Mouse (Mus musculus) cerebellum, postnatal 36 days (tissue): ENCODE data around the gene Prkn.
A peak's percentile ranks its signal among the peaks of the same experiment; 100 is the strongest.

Experiments used
- DNase-seq, 2 experiments: peaks; one replicate each; pipeline ENCODE4 v3.0.0; 2021 to 2022; ENCODE audit warnings: mixed read lengths in 2 of 2

Gene Prkn

DNA sequence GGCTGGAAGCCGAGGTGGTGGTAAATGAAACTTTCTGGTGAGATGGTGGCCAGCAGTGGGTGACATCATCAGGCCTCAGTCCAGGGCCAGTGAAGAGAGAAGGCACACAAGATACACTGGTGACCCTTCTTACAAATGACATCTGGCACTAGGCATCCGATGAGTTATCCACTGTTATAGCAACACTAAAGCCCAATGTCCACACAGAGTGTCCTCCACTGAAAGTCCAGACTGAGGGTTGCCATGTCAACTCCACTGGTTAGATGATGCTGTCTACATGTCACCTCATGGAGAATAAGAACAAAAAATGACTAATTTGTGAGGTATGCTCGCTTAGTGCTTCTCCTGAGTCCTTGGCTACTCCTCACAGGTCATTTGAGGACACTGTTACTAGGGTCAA lies 1210.8 kb downstream of the Prkn start:
- no peak for DNase-seq

DNA sequence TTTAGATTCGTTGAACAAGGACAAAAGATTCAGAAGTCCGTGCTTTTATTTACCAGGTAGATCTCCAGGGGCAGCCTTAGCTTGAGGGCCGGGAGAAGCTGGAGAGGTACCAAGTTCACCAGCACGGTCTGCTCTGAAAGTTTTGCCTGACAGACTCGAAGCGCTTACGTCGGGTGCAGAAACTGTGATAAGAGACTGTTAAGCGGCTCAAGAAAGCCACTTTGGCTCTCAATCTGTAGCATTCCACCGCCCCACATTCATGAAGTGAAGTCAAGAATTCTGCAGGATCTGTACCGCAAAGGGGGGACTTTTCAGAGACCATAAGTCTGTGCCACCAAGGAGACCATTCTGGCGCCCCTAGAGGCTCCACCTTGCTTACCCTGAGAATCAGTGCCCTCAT lies 1212.5 kb downstream of the Prkn start:
- no peak for DNase-seq

DNA sequence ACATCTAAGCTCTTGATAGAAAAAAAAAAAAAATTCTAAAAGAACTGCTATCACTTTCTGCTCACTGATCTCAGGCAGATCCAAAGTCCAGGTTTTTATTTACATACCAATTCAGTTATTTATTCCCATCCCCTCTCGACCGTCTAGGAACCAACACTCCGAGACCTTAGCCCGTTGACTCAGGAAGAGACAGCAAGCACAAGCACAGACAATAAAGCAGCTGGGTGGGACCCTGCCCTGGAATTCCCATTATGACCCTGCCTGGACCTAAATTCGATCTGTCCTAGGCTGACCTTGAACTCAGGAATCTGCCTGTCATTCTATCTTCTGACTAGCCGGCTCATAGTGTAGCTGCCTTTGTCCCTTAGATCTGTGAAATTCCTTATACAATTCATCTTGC lies 1218.9 kb downstream of the Prkn start:
- DNase-seq, result no peak

DNA sequence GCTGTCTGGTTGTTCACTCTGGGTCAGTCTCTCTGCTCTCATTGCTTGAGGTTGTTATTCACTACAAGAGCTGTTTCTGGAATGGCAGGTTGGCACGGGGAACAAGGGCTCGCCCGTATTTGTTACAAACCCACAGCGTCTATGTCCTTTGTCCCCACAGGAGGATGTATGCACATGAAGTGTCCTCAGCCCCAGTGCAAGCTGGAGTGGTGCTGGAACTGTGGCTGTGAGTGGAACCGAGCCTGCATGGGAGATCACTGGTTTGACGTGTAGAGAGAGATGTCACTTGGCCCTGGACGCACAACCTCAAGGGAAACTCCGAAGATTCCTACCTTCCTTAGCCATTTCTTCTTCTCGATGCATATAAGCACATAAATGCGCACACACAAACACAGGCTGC lies 1221.2 kb downstream of the Prkn start:
- no peak for DNase-seq

DNA sequence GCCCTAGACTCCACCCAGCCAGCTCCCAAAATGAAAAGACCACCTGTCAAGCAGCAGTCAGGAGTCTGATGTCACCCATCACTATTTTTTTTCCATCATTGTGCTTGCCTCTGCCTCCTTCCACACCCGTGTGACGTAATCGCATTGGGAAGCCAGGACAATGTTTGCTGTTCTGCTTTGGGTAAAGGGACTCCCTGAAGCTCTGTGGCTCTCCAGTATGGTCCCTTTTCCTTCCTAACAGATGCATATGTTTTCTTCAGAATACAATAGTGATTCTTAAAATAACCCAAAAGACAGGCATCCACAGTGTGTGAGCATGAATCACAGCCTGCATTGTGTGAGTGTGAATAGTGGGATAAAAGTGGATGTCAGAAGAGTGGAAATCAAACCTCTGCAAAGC lies 1222.7 kb downstream of the Prkn start:
- no peak for DNase-seq

DNA sequence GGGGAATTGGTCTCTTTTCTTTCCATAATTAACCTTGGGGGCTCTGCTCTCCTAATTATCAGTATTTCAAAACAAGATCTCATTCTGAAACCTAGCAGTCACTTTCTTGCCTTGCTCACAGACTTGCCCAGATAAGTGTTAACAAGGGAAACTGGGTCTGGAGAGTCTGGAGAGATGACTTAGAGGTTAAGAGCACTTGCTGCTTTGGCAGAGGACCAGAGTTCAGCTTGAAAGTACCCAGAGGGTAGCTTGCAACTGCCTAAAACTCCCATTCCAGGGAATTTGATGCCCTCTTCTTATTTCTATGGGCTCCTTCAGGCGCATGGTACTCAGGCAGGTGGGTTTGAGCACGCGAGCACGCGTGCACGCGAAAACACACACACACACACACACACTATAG lies 1223.3 kb downstream of the Prkn start:
- DNase-seq, result no peak

DNA sequence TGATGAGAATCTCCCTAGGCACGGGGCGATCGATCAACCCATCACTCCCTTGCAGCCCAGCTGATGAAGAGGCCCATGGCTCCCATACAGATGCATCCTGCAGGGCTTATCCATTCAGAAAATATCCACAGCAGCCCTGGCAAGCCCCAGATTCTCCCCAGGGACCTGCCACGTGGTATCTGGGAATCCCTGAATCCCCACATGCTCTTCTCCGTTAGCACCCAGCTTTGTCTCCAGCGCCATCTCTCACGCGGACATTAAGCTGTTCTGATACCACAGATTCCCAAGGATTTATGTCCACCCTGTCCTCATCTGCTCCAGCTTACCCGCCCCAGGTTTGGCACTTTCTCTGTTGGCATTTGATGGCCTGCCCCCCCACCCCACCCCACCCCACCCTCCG lies 1225.9 kb downstream of the Prkn start:
- no peak for DNase-seq

DNA sequence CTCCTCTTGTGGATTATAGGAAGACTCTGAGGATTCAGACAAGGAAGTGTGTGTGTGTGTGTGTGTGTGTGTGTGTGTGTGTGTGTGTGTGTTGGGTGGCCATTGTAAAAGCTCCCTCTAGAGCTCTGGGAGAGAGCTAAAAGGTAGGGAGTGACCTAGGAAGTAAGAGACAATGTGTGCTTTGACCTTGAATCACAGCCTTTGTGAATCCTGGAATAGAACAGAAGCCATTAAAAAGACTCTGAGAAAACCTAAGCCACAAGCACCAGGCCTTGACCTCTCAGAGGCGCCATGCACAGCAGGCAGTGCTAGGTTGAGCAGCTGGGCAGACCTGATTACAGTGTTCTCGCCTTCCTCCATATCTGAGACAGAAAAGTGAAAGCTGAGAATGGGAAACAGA lies 1236.6 kb downstream of the Prkn start:
- DNase-seq, result no peak

DNA sequence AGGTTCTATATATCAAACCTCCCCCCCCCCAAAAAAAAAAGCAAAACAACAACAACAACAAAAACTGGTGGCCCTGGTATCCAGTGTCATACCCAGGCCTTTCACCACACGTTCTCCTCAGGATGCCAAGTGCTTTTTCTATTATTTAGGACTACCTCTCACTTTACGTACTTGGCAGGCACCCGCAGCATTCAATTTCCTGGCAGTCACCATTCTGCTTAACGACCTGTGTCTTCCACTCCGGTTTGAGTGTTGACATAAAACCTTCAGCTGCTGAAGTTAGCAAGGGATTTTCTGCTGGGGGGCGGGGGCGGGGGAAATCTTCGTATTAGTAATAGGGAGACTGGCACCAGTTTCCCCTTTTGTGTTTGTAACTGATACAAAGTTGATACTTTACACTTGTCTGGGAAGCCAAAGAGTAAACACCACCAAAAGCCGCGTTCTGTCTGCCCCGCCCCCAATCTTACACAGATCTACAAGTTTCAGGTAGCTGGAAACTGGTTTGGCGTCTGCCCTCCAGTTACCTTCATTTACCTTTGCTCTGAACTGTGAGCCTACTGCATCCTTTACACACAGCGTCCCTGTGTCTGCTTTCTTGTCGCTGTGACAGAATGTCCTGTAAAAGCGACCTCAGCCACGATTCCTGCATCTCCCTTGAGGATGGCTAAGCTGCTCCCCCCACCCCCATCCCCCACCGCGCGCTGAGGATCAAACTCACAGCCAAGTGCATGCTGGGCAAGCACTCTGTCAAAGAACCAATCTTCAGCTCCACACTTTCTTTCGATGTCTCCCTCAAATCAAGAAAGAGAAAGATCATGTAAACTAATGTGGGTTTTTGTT lies 1240.7 kb downstream of the Prkn start:
- no peak for DNase-seq

DNA sequence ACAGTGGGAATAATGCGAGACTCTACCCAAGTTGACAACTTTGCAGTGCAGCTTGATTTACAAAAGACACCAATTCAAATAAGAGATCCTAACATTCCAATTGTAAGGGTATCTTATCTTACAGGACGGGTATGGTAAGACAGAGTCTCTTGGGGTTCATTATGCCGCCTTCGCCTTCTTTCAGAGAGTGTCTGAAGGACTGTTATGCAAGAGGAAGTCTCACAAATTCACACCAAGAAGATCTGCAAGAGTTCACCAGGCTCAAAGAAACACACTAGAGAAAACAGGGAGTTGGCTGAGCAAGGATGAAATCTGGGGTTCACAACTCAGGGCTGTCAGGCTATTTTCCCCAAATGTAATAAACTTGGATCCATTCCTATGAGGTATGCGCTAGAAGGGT lies 1242.0 kb downstream of the Prkn start:
- DNase-seq, result no peak

DNA sequence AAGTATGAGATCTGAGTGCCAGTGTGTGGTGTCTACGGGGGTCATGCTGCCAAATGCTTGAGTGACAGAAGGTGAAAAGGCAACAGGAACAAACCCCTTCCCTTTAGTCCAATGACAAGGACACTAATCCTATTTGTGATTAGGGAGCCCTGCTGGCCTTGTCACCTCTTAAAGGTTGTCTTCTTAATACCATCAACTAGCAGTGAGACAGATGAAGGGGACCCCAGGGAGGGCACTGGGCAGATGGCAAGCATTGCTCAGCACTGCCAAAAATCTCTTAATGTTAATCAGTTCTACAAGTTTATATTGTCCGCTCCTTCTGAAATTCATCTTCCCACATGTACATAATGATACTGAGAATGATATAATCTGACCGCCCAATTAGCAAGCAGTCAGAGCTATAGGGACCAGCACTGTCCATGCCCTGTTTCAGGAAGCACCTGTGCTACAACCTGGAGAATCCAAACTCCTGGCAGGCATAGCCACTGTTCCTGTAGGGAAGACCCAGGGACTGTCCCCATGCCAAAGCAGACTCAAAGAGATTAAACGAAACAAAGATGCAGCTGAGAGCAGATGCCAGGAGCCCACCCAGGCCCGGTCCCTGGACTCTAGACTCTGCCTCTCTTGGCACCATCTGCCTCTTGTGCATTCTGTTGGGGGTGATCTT lies 1250.2 kb downstream of the Prkn start:
- DNase-seq, result no peak

DNA sequence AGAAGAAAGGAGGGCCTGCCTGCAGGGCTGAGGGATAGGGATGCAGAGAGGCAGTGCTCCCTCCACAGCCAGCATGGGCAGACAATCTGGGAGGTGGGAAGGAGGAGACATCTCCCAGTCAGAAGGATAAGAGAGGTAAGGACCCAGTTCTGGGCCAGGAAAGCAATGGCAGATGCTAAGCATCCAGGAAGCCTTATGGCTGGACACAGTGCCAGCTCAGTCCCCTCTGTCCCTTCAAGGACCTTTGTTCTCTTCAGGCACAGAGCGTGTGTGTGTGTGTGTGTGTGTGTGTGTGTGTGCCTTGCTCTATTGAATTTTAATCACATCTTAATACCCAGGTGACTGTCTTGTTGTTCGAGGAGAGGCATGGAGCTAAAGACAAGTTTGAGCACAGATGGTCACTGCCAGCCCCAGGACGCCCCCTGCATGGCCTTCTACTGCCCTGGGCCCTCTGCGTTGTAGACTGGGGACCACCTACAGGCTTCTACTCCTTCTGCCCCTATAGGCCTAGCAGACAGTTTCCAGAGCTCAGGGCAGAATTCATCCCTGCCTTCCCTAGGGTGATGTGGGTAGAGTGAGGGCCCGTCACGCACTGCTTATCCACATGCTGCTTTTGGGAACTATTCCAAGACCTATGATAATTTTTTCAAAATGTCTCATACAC lies 1252.8 kb downstream of the Prkn start:
- DNase-seq, result peak; percentile 16 to 28

DNA sequence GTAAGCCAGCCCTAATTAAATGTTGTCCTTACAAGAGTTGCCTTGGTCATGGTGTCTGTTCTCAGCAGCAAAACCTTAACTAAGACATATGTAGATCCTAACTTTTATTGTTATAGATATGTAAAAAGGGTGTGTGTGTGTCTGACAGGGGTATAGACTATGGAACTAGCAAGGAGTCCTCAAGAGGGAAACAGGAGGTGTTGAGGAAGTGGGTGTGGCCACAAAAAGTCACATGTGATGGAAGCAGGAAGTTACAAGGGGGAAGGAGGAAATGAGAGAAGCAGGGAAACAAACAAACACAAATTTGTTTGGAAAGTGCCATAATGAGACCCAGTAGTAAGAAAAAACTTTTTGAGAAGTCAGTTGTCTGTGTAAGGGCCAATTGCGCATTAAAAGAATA lies 1253.8 kb downstream of the Prkn start:
- DNase-seq, result no peak

DNA sequence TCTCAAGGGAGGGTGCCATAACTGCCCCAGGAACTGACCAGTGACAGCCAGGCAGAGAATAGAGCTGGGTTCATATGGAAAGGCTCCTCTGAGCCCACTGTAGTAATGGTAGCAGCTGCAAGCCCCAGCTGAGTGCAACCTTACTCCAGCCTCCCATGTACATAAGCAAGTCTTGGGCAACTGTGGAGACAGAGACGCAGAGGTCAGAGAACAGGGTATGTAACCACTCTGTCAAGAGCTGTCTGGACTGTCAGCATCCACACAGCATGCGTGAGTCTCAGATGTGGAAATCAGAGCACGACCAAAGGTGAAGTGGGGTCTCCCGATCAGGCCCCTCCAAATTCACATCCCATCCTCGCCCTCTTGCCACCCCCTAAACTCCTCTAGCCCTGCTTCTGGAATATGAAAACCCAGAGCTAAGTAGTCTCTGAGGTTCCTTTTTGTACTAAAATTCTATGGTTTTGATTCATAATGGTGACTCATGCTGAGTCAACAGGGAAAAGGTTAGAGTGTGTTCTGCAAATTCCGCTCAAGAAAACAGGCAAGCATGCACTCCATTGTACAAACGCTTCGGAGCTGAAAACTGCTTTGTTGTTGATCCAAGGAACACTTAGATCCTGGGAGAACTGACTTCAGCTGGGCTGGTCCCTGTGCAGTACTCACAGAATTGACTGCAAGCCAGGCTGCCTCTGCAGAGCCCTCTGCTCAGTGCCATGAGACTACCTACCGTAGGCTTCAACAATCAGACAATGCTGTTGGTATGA lies 1254.8 kb downstream of the Prkn start:
- no peak for DNase-seq

DNA sequence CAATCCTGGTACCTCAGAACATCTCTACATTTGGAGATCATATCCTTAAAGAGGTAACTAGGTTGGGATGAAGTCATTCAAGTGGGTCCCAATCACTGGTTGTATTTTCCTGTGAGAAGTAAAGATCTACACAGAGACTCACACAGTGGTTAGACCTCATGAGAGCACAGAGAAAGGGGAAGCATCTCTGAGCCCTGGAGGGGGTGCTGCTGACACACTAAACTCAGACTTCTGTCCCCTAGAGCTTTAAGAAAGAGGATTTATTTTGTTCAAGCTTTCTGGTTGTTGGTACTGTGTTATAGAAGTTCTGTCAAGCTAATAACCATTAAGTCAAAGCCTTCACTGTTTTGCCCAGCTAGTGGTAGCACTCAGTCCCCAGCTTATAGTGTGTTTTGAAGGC lies 1259.2 kb downstream of the Prkn start:
- no peak for DNase-seq

DNA sequence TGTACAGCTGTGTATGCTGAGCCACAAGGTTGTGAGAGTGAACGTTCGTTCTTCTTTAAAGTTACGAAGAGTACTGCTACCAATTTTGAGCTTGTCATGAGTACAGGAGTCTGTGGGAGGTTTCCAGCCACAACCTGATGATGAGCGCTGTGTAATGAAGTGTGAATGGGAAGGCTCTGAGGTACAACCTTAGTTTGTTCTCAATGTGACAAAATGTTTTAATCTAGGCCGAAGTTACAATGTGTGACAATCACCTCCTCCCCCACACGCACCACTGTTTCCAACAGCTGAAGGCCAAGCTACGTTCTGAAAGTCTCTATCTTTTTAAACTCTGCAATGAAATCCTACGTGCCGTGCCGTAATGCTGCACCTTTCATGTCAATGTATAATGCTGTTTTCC lies 1262.1 kb downstream of the Prkn start:
- DNase-seq, result no peak

DNA sequence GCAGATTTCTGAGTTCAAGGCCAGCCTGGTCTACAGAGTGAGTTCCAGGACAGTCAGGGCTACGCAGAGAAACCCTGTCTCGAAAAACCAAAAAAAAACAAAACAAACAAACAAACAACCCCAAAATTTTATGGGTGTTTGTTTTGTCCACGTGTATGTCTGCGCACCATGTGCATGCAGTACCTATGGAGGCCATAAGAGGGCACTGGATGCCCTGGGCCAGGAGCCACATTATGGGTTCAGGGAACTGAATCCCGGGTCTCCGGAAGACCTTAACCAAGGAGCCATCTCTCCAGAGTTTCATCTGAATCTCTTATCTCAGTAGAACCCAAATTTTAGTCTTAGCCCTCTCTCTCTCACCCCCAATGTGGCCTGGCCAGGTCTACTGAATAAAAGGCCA lies 1263.6 kb downstream of the Prkn start:
- DNase-seq, result no peak

DNA sequence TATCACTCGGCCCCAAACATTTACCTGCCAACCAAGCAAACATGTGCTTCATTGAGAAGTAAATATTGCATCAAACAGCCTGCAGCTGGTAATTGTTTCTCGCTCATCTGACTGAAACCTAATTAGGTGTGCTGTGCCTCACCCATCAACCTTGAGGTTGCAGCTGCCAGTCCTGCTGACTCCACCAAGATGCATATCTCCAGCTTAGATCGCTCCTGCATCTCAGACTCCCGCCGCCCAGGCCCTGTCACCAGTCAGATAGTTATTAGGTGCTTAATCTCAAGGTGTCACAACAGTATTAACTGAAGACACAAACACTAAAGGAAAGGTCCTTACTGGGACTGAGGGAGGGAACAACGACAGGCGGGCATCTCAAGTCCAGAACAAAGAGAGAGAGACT lies 1264.1 kb downstream of the Prkn start:
- DNase-seq, result no peak

DNA sequence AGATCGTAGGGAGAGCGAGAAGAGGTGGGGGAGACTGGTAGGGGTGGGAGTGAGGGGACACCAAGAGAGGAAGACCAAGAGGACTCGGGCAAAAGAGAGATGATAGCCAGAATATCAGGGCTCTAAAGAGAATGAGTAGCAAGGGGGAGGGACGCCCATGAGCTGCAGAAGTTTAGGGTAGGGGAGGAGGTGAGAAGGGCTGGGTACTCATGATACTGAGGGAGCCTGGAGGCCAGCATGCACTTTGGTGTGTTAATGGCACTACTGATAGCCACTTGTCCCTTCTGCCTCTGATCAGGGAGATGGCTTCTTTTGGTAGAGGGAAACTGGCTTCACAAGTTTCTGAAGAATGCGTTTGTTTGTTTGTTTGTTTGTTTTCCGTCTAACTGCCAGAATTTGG lies 1264.5 kb downstream of the Prkn start:
- no peak for DNase-seq

DNA sequence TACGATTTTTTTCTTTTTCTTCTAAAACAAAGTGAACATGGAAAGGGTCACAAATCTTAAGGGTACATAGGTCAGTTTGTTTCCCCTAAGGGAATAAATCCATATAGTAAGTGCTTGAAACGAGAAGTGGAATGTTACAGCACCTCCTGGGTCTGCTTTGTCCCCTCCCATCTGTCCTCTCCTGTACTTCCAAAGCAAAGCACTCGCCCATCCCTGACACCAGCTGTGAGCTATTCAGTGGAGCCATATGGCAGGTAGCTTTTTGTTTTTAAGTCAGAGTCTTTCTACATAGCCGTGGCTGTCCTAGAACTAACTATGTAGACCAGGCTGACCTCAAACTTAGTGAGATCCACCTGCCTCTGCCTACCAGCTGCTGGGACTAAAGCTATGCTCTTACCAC lies 1266.1 kb downstream of the Prkn start:
- peak; percentile 15 to 18 for DNase-seq
